Mouse (Mus musculus) liver, adult 2 months (tissue): ENCODE data around the gene Gps1.

Experiments used
- CTCF ChIP-seq: fragments of 200-500 bp; IDR thresholded peaks from 2 replicates; pipeline ENCODE4 v1.5.1; 2011; ENCODE audit warnings: low read depth, low read length, control low read depth
- POLR2A ChIP-seq: fragments of 200-500 bp; IDR thresholded peaks from 2 replicates; pipeline ENCODE4 v1.6.1; 2011; ENCODE audit warnings: low read length, control low read depth; ENCODE audit not compliant: insufficient read depth; ENCODE audit errors: extremely low read depth

DNA sequence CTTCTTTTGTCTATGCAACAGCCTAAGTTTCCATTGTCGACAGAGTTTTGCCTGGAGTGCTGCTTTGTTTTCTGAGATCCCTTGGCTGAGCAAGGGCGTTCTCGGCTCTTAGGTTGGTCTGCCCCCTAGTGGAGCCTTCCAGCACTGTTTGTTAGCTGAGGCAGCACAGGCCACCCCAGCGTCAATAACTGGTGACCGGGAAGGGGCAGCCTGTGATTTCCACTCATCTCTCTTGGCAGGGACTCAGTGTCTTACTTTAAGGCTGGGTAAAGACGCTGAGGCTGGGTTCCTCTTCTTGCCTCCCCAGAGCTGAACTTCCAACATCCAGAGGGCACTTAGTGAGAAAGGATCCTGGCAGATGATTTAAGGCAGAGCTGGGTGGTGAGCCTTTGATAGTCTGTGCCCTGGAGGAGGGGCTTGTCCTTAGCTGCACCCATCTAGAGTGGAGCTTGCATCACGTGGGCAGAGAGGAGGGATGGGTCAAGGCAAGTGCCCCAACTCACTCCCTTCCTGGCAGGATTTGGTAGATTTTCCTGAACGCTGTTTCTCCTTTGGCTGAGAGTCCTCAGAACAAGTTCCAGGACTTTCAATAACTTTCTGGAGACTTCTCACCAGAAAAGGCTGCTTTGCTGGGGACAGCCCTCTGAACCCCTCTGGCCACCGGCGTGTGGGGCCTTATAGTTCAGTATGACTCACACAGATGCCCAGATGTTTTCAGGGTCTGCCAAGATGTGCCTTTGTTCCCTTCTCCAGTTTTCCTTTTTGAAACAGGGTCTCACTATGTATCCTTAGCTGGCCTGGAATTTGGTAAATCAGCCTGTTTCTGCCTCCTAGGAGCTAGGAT, 16.2 kb downstream of the Gps1 start:
- peak; percentile 97 for TF ChIP-seq CTCF
- no peak for TF ChIP-seq POLR2A
